Mouse (Mus musculus): ENCODE data around the gene Rad54l2.

GRCm38 (mm10) chr9:106645684-106646271 lies 143.2 kb downstream of the Rad54l2 start:
- TF ChIP-seq CTCF (IDR thresholded peaks at IDR 0.05; ENCODE audit: low read depth, low read length) (no peak), POLR2A (IDR thresholded peaks at IDR 0.05; ENCODE audit: extremely low read depth, insufficient read depth, low read length) (no peak)

All from liver, adult 2 months (tissue).